Mouse (Mus musculus) central nervous system, embryonic 11.5 days (tissue): ENCODE data around the gene Nbeal2. TPM values are rescaled to one million over a fixed set of nuclear protein-coding genes. Genes with fewer than 3 reads are reported as not detected.

Experiments
- polyA plus RNA-seq: library from polyadenylated mRNA; depleted of rRNA; stranded (reverse); fragments of >200 nt; gene quantifications from 2 replicates; pipeline ENCODE4 v1.2.3, GENCODE M21; 2012; rRNA removed

Nbeal2 gene
- 5.1 and 7.0 TPM in 2 replicates for polyA plus RNA-seq

DNA sequence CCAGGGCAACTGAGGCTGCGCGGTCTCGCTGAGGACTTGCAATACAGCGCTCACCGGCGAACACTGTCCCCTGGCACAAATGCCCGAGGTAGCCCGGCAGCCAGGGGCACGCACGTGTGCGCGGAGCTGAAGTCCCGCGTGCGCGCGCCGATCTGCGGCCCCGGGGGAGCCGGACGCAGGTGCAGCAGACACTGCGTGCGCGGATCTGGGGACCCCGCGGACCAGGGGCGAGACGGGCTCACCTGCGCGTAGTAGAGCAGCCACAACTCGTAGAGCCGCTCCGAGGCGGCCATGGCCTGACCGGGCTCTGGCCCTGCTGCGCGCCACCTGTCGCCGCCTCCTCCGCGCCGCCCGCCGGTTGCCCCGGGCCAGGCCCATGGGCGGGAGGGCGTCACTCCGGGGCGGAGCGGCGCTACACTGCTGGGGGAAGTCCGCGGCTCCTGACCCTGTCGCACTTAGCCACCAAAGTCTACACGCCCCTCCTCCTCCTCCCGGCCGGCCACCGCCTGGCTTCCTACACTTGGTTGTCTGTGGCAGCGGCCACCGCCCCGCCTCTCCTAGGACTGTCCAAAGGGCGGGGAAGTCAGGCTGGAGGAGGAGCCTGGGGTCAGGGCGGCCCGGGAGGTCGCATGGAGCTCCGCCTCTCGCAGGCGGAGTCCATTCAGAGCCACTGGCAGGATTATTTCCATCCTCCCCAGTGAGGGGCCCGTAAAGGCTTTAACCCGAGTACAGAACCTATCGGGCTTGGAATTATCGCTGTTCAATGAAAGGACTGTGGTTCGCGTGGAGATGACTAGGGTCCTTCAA, at the start of gene Nbeal2:
Gene Nbeal2 (minus strand): TSS at position 507 of the 807 bp plus-strand sequence.

DNA sequence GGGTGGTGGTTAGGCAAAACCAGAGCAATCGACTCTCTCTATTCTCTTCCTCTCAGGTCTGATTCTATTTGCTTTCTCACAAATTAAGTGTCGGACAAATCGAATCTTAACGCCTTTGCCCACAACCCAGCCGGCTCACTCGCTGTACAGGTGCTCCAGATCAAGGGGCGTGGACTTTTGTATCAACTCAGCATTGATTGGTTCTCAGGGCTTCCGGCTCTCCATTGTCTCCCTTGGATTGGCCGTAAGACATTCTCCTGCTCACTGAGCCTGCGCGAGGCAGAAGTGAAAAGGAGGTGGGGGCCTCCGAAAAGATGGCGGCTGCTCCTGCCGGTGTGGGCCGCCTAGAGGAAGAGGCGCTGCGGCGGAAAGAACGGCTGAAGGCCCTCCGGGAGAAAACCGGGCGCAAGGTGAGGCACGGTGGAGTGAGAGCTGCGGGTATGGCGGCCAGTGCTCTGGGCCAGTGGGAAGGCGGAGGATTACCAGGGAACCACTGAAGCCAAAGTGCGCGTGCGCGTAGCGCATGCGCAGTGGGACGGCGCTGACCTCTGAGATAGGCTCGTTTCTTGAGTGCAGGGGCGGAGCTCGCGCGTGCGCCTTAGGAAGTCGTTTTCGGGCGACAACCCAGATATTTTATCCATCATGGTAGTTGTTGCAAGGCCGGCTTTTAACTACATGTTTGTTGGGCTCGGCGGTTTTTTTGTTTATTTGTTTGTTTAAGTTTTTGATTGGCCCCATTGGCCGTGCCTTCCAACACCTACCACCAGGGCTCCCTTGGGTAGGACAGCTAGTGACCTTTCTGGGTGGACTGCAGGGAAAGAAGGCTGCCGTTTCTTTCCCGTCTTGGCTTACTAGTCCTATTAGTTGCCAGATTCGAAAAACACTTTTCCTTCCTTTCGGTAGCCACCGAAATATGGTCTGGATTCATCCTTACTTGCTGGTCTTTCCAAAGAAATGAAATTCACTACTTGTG, 2.6 kb upstream of the Nbeal2 start, which contains the start of gene Ccdc12:
Gene Ccdc12 (plus strand): TSS at position 255 of the 973 bp plus-strand sequence.

DNA sequence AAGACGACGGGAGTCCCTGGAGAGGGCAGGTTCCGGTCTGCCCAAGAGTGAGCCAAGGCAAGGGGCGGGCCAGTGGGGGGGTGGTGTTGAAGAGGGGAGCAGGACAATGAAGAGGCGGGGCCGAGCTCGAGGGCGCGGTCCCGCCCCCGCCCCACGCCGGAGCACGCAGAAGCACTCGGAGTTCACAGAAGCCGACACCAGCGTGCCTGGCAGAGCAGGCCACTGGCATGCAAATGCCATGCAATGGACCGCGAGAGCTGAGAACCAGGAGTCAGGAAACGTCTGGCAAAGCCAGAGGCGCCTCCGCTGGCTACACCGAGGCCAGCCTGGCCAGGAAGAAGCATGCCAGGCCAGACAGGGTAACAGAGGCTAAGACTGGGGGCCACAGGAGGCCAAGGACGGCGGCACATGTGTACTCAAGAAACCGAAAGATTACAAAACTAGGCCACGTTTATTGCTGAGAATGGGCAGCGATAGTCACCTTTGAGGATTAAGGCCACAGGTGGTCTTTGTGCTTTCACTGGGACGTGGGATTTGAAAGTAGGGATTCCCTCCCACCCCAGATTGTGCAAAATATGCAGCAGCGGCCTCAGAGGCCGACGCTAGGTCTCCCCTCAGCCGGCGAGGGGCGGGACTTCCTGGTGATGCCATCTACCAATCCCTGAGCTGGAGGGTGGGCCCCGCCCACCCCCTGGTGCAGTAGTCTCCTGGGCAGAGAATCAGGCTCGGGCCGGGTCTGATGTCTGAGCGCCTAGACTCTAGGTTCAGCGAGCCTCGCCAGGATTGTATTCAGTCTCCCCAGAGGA, 29.4 kb downstream of the Nbeal2 start, which contains the start of gene Nradd:
Gene Nradd (minus strand): TSS at position 92 of the 806 bp plus-strand sequence.

Other genes starting within 250 kb of the Nbeal2 start
- gene Ptpn23, start 245.9 kb downstream of the Nbeal2 start, polyA plus RNA-seq, result 31.2 and 37.8 TPM in 2 replicates
- 1.0 and 1.3 TPM in 2 replicates for gene Ngp, start 234.4 kb downstream of the Nbeal2 start, polyA plus RNA-seq
- 13.3 and 17.0 TPM in 2 replicates for gene Klhl18, start 177.5 kb downstream of the Nbeal2 start, polyA plus RNA-seq
- gene Kif9, start 177.2 kb downstream of the Nbeal2 start, polyA plus RNA-seq, result 0.88 and 0.91 TPM in 2 replicates
- gene Setd2, start 121.6 kb downstream of the Nbeal2 start, polyA plus RNA-seq, result 91.6 and 127 TPM in 2 replicates
- 28.5 and 35.2 TPM in 2 replicates for gene Nradd, start 29.7 kb downstream of the Nbeal2 start, polyA plus RNA-seq
- 99.0 and 210 TPM in 2 replicates for gene Ccdc12, start 2.3 kb upstream of the Nbeal2 start, polyA plus RNA-seq
- 55.4 and 63.3 TPM in 2 replicates for gene Myl3, start 87.7 kb upstream of the Nbeal2 start, polyA plus RNA-seq
- gene Pth1r, start 93.0 kb upstream of the Nbeal2 start, polyA plus RNA-seq, result 22.0 and 55.9 TPM in 2 replicates
- 0.05 TPM in 1 of 2 replicates, not detected in the other for gene Prss42, start 144.0 kb upstream of the Nbeal2 start, polyA plus RNA-seq
- gene Prss44, start 159.8 kb upstream of the Nbeal2 start, polyA plus RNA-seq, result not detected in 2 replicates
- not detected in 2 replicates for gene Prss43, start 172.5 kb upstream of the Nbeal2 start, polyA plus RNA-seq
- not detected in 2 replicates for gene Prss45, start 180.4 kb upstream of the Nbeal2 start, polyA plus RNA-seq
- gene Prss46, start 190.3 kb upstream of the Nbeal2 start, polyA plus RNA-seq, result not detected in 2 replicates
- 0.63 and 1.2 TPM in 2 replicates for gene Prss50, start 203.8 kb upstream of the Nbeal2 start, polyA plus RNA-seq
- 2.3 and 3.2 TPM in 2 replicates for gene Als2cl, start 225.7 kb upstream of the Nbeal2 start, polyA plus RNA-seq
- gene Tmie, start 226.0 kb upstream of the Nbeal2 start, polyA plus RNA-seq, result 0.24 and 0.40 TPM in 2 replicates